Mouse (Mus musculus) cerebellum, adult 2 months (tissue): ENCODE data around the gene Hk2.

Experiments used
- CTCF ChIP-seq: fragments of 200-500 bp; IDR thresholded peaks from 2 replicates; pipeline ENCODE4 v1.5.1; 2011; ENCODE audit warnings: low read depth, mild to moderate bottlenecking, control low read depth, low read length, moderate library complexity, borderline replicate concordance; ENCODE audit not compliant: insufficient read depth
- POLR2A ChIP-seq: fragments of 200-500 bp; IDR thresholded peaks from 2 replicates; pipeline ENCODE4 v1.6.1; 2011; ENCODE audit warnings: low read length, control low read depth, borderline replicate concordance; ENCODE audit not compliant: insufficient read depth

- TF ChIP-seq POLR2A (no peak), CTCF (0 out of 2 replicates have a peak, but pooled peaks have one; percentile 10)
Measured at GRCm38 (mm10) chr6:82771981-82772409, 2.3 kb downstream of the Hk2 start.
